Mouse (Mus musculus): ENCODE results near the gene Phb2. TPM values are rescaled to one million over a fixed set of nuclear protein-coding genes. Genes with fewer than 3 reads are reported as not detected.

Phb2 gene
- polyA plus RNA-seq, 1 experiment: not detected

DNA sequence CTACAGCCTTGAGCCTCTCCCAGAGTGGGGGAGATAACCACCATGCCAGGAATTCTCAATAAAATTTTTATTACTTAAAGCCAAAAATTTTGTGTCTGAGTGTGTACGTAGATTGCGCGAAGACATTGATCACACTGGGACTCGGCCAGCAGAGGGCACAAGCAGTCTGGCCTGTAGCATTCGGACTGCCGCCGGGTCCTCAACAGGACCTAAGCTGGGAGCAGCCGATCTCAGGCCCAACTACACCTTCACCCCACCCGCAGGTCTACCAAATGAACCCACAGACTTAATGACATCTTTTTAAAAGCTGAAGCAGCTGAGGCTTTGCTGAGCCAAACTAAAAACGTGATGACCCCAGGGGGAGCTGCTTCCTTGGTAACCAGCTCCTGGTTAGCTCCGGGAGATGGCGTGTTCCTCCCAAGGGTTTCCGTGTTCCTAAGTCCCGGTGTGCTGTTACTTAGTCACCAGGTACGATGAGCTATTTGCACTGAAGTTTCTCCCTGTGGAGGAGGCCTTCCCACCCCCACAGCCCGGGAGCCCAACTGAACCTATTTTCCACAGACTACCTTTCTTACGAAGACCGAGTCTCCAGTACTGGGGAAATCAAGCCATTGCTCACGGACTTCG is 4.8 kb downstream of the Phb2 start:
- no peak overlapping the region; the same call in 1 of the 2 replicates for H3K27ac ChIP-seq (ENCODE audit: insufficient read depth, low read depth, low read length)
- TF ChIP-seq POLR2A (IDR thresholded peaks at IDR 0.05; ENCODE audit: insufficient read depth, low read depth, low read length) (no peak), CTCF (IDR thresholded peaks at IDR 0.05; ENCODE audit: insufficient read depth, low read depth, low read length) (no peak)
- WGBS: 46% methylated on average over 20 of the region's 20 CpGs
- peaks cover 12% of the 10 kb centered on the region for H3K4me1 ChIP-seq (ENCODE audit: control insufficient read depth, insufficient read depth, low read length)
- no peak overlapping the region for H3K4me3 ChIP-seq (ENCODE audit: insufficient read depth, low read depth, low read length)

- Histone ChIP-seq H3K4me3 (ENCODE audit: insufficient read depth, low read depth, low read length) (no peak overlapping the region), H3K27ac (ENCODE audit: insufficient read depth, low read depth, low read length) (no peak overlapping the region), H3K4me1 (ENCODE audit: control insufficient read depth, insufficient read depth, low read length) (peaks cover 9% of the 10 kb centered on the region)
- no peak for TF ChIP-seq POLR2A (IDR thresholded peaks at IDR 0.05; ENCODE audit: insufficient read depth, low read depth, low read length)
- TF ChIP-seq CTCF (IDR thresholded peaks at IDR 0.05; ENCODE audit: insufficient read depth, low read depth, low read length): no peak
- 84% methylated on average over 13 of the region's 13 CpGs for WGBS
Observed at GRCm38 (mm10) chr6:124717968-124718367, 5.8 kb downstream of the Phb2 start.

DNA sequence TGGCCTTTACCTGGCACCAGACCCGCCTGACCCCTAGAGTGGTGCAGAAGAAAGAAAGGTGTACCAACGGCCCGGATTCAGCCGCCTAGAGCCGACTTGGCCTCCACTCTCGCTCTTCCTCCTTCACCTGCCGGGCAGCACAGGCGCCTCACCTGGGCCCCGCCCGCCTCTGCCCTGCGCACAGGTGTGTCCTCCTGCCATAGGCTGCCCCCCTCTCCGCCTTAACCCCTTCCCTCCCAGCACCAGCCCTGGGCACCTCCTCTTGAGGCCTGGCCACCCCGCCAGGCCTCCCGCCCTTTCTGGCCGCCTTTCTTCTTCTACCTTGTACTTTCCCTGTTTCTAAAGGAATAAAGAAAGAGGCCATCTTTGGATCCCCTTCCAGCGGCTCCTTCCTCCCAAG is 6.6 kb downstream of the Phb2 start:
- TF ChIP-seq POLR2A (IDR thresholded peaks at IDR 0.05; ENCODE audit: insufficient read depth, low read depth, low read length): no peak
- no peak for TF ChIP-seq CTCF (IDR thresholded peaks at IDR 0.05; ENCODE audit: insufficient read depth, low read depth, low read length)
- H3K27ac ChIP-seq (ENCODE audit: insufficient read depth, low read depth, low read length): no peak overlapping the region
- H3K4me1 ChIP-seq (ENCODE audit: control insufficient read depth, insufficient read depth, low read length): peaks cover 6% of the 10 kb centered on the region; the same call in 1 of the 2 replicates
- no peak overlapping the region for H3K4me3 ChIP-seq (ENCODE audit: insufficient read depth, low read depth, low read length)
- WGBS: 74% methylated on average over 16 of the region's 16 CpGs

- TF ChIP-seq CTCF (IDR thresholded peaks at IDR 0.05; ENCODE audit: insufficient read depth, low read depth, low read length) (no peak), POLR2A (IDR thresholded peaks at IDR 0.05; ENCODE audit: insufficient read depth, low read depth, low read length) (no peak)
- H3K4me3 ChIP-seq (ENCODE audit: insufficient read depth, low read depth, low read length): no peak overlapping the region
- H3K27ac ChIP-seq (ENCODE audit: insufficient read depth, low read depth, low read length): no peak overlapping the region
- H3K4me1 ChIP-seq (ENCODE audit: control insufficient read depth, insufficient read depth, low read length): 0 out of 2 replicates have a peak, but pooled peaks cover 3% of the 10 kb centered on the region
- WGBS: 78% methylated on average over 7 of the region's 7 CpGs
Observed at GRCm38 (mm10) chr6:124719354-124719978, 7.3 kb downstream of the Phb2 start.

DNA sequence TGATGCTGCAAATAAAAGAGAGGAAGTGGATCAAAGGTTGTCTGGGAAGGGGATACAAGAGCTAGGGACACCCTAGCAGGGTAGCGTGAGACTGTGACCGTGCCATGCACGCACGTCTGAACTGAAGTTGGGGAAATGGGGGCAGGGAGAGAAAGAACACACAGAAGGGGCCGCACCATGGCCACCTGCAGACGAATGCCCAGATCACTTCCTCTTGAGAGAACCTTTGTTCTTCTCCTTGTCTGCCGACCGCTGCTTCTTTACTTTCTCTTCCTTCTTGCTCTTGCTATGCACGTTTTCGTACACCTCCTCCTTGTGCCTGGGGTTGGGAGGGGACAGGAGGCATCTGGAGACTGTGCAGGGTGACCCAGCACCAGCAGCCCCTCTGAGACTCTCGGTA is 8.8 kb downstream of the Phb2 start:
- Histone ChIP-seq H3K27ac (ENCODE audit: insufficient read depth, low read depth, low read length) (no peak overlapping the region), H3K4me1 (ENCODE audit: control insufficient read depth, insufficient read depth, low read length) (0 out of 2 replicates have a peak, but pooled peaks cover 3% of the 10 kb centered on the region), H3K4me3 (ENCODE audit: insufficient read depth, low read depth, low read length) (no peak overlapping the region)
- 60% methylated on average over 11 of the region's 11 CpGs for WGBS
- TF ChIP-seq CTCF (IDR thresholded peaks at IDR 0.05; ENCODE audit: insufficient read depth, low read depth, low read length) (no peak), POLR2A (IDR thresholded peaks at IDR 0.05; ENCODE audit: insufficient read depth, low read depth, low read length) (no peak)

- 82% methylated on average over 6 of the region's 6 CpGs for WGBS
- Histone ChIP-seq H3K4me1 (ENCODE audit: control insufficient read depth, insufficient read depth, low read length) (no peaks in the 10 kb centered on the region), H3K27ac (ENCODE audit: insufficient read depth, low read depth, low read length) (no peak overlapping the region), H3K4me3 (ENCODE audit: insufficient read depth, low read depth, low read length) (no peak overlapping the region)
- TF ChIP-seq CTCF (IDR thresholded peaks at IDR 0.05; ENCODE audit: insufficient read depth, low read depth, low read length) (no peak), POLR2A (IDR thresholded peaks at IDR 0.05; ENCODE audit: insufficient read depth, low read depth, low read length) (no peak)
Observed at GRCm38 (mm10) chr6:124722876-124723473, 10.8 kb downstream of the Phb2 start.

DNA sequence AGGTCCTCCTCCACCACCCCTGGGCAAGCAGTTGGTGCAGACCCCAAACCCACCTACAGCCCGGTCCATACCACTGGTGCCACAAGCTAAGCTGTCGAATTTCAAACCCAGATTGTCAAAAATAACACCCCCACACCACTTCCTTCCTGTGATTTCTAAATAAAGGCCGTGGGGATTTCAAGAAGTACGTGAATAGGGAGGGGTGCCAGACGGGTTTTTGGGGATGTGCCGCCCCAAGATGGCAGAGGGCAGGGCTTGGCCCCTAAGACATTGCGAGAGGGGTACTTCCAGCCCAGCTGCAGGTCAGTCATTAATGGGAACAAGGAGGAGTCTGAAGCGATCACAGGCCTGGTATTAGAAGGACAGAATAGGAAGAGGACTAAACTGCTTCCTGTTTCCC is 11.4 kb downstream of the Phb2 start:
- Histone ChIP-seq H3K4me3 (ENCODE audit: insufficient read depth, low read depth, low read length) (no peak overlapping the region), H3K4me1 (ENCODE audit: control insufficient read depth, insufficient read depth, low read length) (no peaks in the 10 kb centered on the region), H3K27ac (ENCODE audit: insufficient read depth, low read depth, low read length) (no peak overlapping the region)
- 80% methylated on average over 8 of the region's 8 CpGs for WGBS
- TF ChIP-seq POLR2A (IDR thresholded peaks at IDR 0.05; ENCODE audit: insufficient read depth, low read depth, low read length) (no peak), CTCF (IDR thresholded peaks at IDR 0.05; ENCODE audit: insufficient read depth, low read depth, low read length) (no peak)

- WGBS: 90% methylated on average over 10 of the region's 10 CpGs
- no peak overlapping the region for H3K27ac ChIP-seq (ENCODE audit: insufficient read depth, low read depth, low read length)
- no peaks in the 10 kb centered on the region for H3K4me1 ChIP-seq (ENCODE audit: control insufficient read depth, insufficient read depth, low read length)
- no peak overlapping the region for H3K4me3 ChIP-seq (ENCODE audit: insufficient read depth, low read depth, low read length)
- TF ChIP-seq CTCF (IDR thresholded peaks at IDR 0.05; ENCODE audit: insufficient read depth, low read depth, low read length) (no peak), POLR2A (IDR thresholded peaks at IDR 0.05; ENCODE audit: insufficient read depth, low read depth, low read length) (no peak)
Observed at GRCm38 (mm10) chr6:124724472-124724871, 12.3 kb downstream of the Phb2 start.

DNA sequence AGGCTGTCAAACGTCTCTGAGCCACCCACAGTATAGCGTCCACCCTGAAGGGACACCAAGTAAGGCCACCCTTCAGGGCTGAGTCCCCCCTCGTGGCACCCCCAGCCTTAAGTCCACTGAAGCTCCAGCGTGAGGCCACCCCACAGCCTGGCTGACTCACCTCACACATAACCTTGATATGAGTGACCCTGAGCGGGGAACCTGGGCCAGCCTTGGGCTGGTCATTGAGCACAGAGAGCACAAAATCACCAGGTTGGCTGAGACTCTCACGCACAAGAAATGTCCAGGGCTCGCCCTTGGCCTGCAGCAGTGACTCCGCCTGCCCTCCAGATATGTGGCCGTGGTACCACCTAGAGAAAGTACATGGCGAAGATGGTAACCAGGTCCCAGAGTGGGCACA is 16.5 kb downstream of the Phb2 start:
- WGBS: 91% methylated on average over 10 of the region's 10 CpGs
- Histone ChIP-seq H3K4me3 (ENCODE audit: insufficient read depth, low read depth, low read length) (no peak overlapping the region), H3K4me1 (ENCODE audit: control insufficient read depth, insufficient read depth, low read length) (peaks cover 4% of the 10 kb centered on the region; the same call in 1 of the 2 replicates), H3K27ac (ENCODE audit: insufficient read depth, low read depth, low read length) (no peak overlapping the region)
- TF ChIP-seq POLR2A (IDR thresholded peaks at IDR 0.05; ENCODE audit: insufficient read depth, low read depth, low read length) (no peak), CTCF (IDR thresholded peaks at IDR 0.05; ENCODE audit: insufficient read depth, low read depth, low read length) (no peak)

Data from olfactory bulb, adult 2 months (tissue).